Mouse (Mus musculus) liver, postnatal 0 days (tissue): ENCODE measurements at regions not wholly inside any gene's neighbourhood (a gene's known extent, or its start where the extent isn't known, plus 50 kb on each side); places are given as distances from the start of the nearest gene placed in this dataset.
"Not testable (repeated sequence)": the region's sequence is repeated elsewhere in the genome, so short reads cannot be mapped to it uniquely, and the experiment has no call there.

Source experiments
- ATAC-seq: fragments of 200-750 bp; cut with Nextera tagmentation; 2 replicates; pipeline ENCODE4 v1.8.0; 2017; ENCODE audit warnings: mild to moderate bottlenecking, moderate library complexity
- DNase-seq: peaks from one replicate; pipeline ENCODE4 v3.0.0-alpha.2; 2016
- H3K27ac ChIP-seq: fragments of 300-500 bp; sonication (generic); 2 replicates; pipeline ENCODE4 v1.5.1; 2014; ENCODE audit warnings: antibody characterized with exemption, moderate library complexity, mild to moderate bottlenecking, low read depth
- H3K27me3 ChIP-seq: fragments of 300-500 bp; sonication (generic); 2 replicates; pipeline ENCODE4 v1.6.1; 2014; ENCODE audit warnings: low read length, control low read depth, mixed read lengths; ENCODE audit not compliant: insufficient read depth
- H3K36me3 ChIP-seq: fragments of 300-500 bp; sonication (generic); replicated peaks from 2 replicates; pipeline ENCODE4 v1.6.1; 2014; ENCODE audit warnings: mild to moderate bottlenecking, control low read depth, low read length, moderate library complexity, mixed read lengths; ENCODE audit not compliant: insufficient read depth
- H3K4me1 ChIP-seq: fragments of 300-500 bp; sonication (generic); 2 replicates; pipeline ENCODE4 v1.6.1; 2014; ENCODE audit warnings: antibody characterized with exemption, mild to moderate bottlenecking, control low read depth; ENCODE audit not compliant: insufficient read depth
- H3K4me2 ChIP-seq: fragments of 300-500 bp; sonication (generic); 2 replicates; pipeline ENCODE4 v1.6.1; 2014; ENCODE audit warnings: low read depth, mild to moderate bottlenecking, low read length, moderate library complexity, mixed read lengths
- H3K4me3 ChIP-seq: fragments of 300-500 bp; sonication (generic); 2 replicates; pipeline ENCODE4 v1.5.1; 2014; ENCODE audit warnings: low read depth, low read length
- H3K9ac ChIP-seq: fragments of 300-500 bp; sonication (generic); replicated peaks from 2 replicates; pipeline ENCODE4 v1.6.1; 2014; ENCODE audit warnings: mild to moderate bottlenecking, moderate library complexity
- H3K9me3 ChIP-seq: fragments of 300-500 bp; sonication (generic); 2 replicates; pipeline ENCODE4 v1.6.1; 2016; ENCODE audit warnings: mild to moderate bottlenecking, control low read depth, low read length, mixed read lengths
- CTCF ChIP-seq: sonication (generic); IDR thresholded peaks from 2 replicates; pipeline ENCODE4 v1.5.1; 2016; ENCODE audit warnings: antibody characterized with exemption, low read depth
- EP300 ChIP-seq: IDR thresholded peaks from 2 replicates; pipeline ENCODE4 v1.6.1; 2016; ENCODE audit warnings: antibody characterized with exemption, low read depth, mild to moderate bottlenecking
- WGBS: fragments of 180-500 bp; shearing (Covaris S2); extraction: QIAGEN DNeasy Blood & Tissue Kit; methylation state at CpG from one replicate; pipeline ENCODE4 v1.1.7; 2014; ENCODE audit not compliant: insufficient replicate concordance; 5-methylcytosine and 5-hydroxymethylcytosine counted together

DNA sequence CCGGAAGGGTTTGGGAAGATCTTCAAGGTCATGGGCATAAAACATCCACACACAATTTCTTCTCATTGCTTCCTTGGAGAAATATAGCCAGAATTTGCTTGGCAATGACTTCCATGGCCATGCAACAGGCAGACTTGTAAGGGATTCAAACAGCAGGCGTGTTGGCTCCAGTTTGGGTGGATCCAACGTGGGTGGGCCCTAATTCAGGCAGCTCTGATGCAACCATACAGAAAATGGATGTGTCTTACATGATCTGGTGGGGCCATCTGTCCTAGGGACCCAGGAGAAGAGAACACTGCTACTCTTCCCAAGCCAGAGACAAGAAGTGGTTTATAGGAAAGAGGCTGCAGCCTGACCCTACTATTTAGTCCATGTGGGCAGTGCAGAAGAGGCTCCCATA, 121.5 kb downstream of the Glrx3 start:
- Histone ChIP-seq H3K4me3 (no peak overlapping the region), H3K4me2 (no peak overlapping the region), H3K36me3 (no peaks in the 10 kb centered on the region), H3K27ac (no peak overlapping the region), H3K27me3 (no peaks in the 10 kb centered on the region), H3K4me1 (no peaks in the 10 kb centered on the region), H3K9ac (no peak overlapping the region), H3K9me3 (no peaks in the 10 kb centered on the region)
- WGBS = 71% methylated on average over 3 of the region's 3 CpGs
- no peak for ATAC-seq
- TF ChIP-seq EP300 (no peak), CTCF (no peak)
- no peak for DNase-seq

DNA sequence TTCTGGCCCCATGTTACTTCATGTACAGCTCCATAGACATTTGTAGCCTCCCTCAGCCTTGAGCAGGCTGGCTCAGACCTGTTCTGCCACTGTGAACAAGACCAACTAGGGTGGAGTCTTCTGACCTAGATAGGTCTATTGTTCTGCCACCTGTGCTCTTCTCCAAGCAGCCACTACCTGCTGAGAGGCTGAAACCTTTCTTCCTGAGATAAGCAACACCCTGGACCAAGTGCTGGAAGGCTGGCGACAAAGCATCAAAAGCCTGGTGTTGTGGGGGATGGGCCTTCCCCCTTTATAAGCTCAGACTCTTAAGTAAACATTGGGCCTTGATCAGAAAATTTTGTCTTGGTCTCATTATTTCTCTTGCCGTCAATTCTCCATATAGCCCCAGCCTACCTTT, 132.8 kb downstream of the Glrx3 start:
- no peak overlapping the region for H3K27ac ChIP-seq
- H3K4me2 ChIP-seq = no peak overlapping the region
- no peak for TF ChIP-seq CTCF
- no peaks in the 10 kb centered on the region for H3K36me3 ChIP-seq
- DNase-seq (no peak), ATAC-seq (no peak)
- H3K4me3 ChIP-seq = no peak overlapping the region
- WGBS = 67% methylated on average over 2 of the region's 2 CpGs
- no peaks in the 10 kb centered on the region for H3K9me3 ChIP-seq
- H3K9ac ChIP-seq = no peak overlapping the region
- no peaks in the 10 kb centered on the region for H3K27me3 ChIP-seq
- no peaks in the 10 kb centered on the region for H3K4me1 ChIP-seq

DNA sequence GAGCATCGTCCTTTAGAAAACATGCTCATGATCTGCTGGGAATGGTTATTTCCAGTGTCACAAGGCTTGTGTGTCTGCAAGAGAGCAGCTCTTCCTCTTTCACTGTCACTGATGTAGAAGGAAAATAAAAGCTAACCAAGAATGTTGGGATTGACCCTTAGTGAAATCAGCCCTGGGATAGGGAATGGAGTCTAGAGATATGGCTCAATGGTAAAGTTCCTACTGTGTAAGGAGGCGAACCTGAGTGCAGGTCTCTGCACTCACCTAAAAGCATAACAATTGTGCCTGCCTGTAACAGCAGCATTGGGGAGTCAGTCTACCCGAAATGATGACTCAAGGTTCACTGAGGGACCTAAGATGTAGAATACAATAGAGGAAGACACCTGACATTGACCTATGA, 138.1 kb downstream of the Glrx3 start:
- ATAC-seq (no peak), DNase-seq (no peak)
- Histone ChIP-seq H3K36me3 (no peaks in the 10 kb centered on the region), H3K4me1 (no peaks in the 10 kb centered on the region), H3K4me2 (no peak overlapping the region), H3K9me3 (no peaks in the 10 kb centered on the region), H3K27me3 (no peaks in the 10 kb centered on the region), H3K9ac (no peak overlapping the region), H3K4me3 (no peak overlapping the region), H3K27ac (no peak overlapping the region)
- no peak for TF ChIP-seq EP300
- TF ChIP-seq CTCF = no peak
- 66% methylated on average over 3 of the region's 3 CpGs for WGBS

DNA sequence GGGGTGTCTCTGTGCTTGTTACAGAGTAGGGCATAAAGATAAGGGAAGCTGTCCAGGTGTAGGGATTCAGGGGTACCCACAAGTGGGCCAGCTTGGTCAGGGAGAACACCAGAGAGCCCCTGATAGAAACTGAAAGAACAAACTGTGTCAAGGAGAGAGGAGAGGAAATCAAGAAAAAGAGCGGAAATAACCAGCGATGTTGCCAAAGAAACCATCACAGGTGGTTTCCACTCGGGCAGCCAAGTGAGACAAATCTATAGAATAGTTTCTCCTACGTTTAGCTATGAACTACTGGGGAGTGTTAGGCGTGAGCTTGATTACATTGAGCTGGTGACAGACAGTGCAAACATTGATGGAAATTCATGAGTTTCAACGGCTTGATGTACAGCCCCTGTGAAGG, 138.8 kb downstream of the Glrx3 start:
- Histone ChIP-seq H3K27ac (peak overlapping the region; percentile 17; the same call in 1 of the 2 replicates), H3K36me3 (no peaks in the 10 kb centered on the region), H3K4me1 (no peaks in the 10 kb centered on the region), H3K27me3 (no peaks in the 10 kb centered on the region), H3K4me2 (no peak overlapping the region), H3K9ac (no peak overlapping the region), H3K9me3 (no peaks in the 10 kb centered on the region), H3K4me3 (no peak overlapping the region)
- WGBS = 58% methylated on average over 6 of the region's 6 CpGs
- TF ChIP-seq EP300 (no peak), CTCF (no peak)
- ATAC-seq (peak; percentile 56), DNase-seq (no peak)

DNA sequence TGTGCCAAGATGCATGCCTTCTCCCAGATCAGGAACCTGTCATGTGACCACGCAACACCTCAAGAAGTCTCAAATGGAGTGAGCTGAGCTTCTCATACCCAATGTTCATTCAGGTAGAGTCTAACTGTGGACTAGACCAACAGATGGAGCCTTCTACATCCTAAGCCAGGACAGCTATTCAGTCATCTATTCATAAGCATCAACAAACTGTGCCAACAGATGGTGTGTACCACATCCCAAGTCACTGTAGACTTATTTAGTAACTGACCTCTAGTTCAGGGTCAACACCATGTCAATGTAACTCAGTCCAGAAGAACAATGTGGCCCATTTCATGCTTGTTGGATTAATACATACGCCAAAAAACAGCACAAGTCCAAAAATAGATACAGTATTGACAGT, 146.1 kb downstream of the Glrx3 start:
- no peak for DNase-seq
- Histone ChIP-seq H3K27me3 (no peaks in the 10 kb centered on the region), H3K9ac (no peak overlapping the region), H3K36me3 (no peaks in the 10 kb centered on the region), H3K4me3 (no peak overlapping the region), H3K4me2 (no peak overlapping the region), H3K4me1 (no peaks in the 10 kb centered on the region), H3K27ac (no peak overlapping the region), H3K9me3 (no peaks in the 10 kb centered on the region)
- TF ChIP-seq EP300 (no peak), CTCF (no peak)
- ATAC-seq = no peak
- 66% methylated on average over 2 of the region's 2 CpGs for WGBS

DNA sequence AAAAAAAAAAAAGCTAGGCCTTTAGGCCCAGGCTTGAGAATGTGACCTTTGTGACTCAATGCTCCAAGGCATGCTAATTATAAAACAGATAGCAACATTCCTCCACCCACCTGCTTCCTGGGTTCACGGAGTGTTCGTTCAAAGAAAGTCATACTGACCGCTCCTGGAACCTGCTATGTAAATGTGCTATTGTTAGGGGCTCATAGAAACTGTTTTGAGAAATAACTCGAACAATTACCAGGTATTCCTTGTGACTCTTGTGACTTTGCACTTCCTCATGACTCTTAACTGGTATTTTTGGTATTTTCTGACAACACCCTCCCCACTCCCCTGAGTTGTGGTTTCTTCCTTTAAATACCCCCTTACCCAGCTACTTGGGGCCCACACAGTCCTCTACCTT, 147.5 kb downstream of the Glrx3 start:
- not testable (repeated sequence) for H3K9ac ChIP-seq, DNase-seq, ATAC-seq, H3K9me3 ChIP-seq, H3K27me3 ChIP-seq, H3K4me3 ChIP-seq, H3K4me1 ChIP-seq, H3K36me3 ChIP-seq, H3K27ac ChIP-seq, H3K4me2 ChIP-seq
- WGBS = 46% methylated on average over 4 of the region's 4 CpGs

DNA sequence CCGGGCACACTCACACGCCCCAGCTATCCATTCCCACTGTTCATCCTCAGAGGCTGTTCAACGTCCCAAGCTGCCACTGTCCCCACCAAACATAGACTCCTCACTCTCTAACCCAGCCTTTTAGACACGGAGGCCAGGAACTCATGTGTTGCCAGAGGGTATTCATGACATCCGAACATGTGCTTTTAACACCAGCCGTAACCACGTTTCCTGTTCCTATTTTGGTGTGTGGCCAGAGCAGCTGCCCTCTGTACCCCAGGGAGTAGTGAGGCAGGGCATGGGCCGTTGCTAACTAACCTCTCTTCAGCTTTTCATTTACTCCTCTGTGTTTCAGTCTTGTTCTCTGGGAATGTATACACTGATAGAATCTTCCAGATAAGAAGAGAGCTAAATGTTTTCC, 156.2 kb downstream of the Glrx3 start:
- DNase-seq (peak; percentile 33), ATAC-seq (peak; percentile 62)
- TF ChIP-seq EP300 (no peak), CTCF (no peak)
- Histone ChIP-seq H3K4me3 (no peak overlapping the region), H3K27me3 (no peaks in the 10 kb centered on the region), H3K36me3 (no peaks in the 10 kb centered on the region), H3K9ac (no peak overlapping the region), H3K4me1 (no peaks in the 10 kb centered on the region), H3K9me3 (no peaks in the 10 kb centered on the region), H3K27ac (peak overlapping the region; percentile 44), H3K4me2 (no peak overlapping the region)
- WGBS = 30% methylated on average over 8 of the region's 8 CpGs
